Mouse (Mus musculus) forebrain, postnatal 0 days (tissue): ENCODE results near the gene Plxnd1. TPM values are rescaled to one million over a fixed set of nuclear protein-coding genes. Genes with fewer than 3 reads are reported as not detected.

Source experiments
- ATAC-seq: fragments of 200-750 bp; cut with Nextera tagmentation; 2 replicates; pipeline ENCODE4 v1.8.0; 2017; ENCODE audit warnings: mild to moderate bottlenecking, moderate library complexity
- DNase-seq: peaks from one replicate; pipeline ENCODE4 v3.0.0-alpha.2; 2015
- H3K27ac ChIP-seq: fragments of 300-500 bp; sonication (generic); 2 replicates; pipeline ENCODE4 v1.5.1; 2014; ENCODE audit warnings: low read depth, mild to moderate bottlenecking, antibody characterized with exemption, low read length, moderate library complexity, mixed read lengths
- H3K27me3 ChIP-seq: fragments of 300-500 bp; sonication (generic); 2 replicates; pipeline ENCODE4 v1.6.1; 2014; ENCODE audit warnings: mild to moderate bottlenecking, low read length, mixed read lengths; ENCODE audit not compliant: insufficient read depth
- H3K36me3 ChIP-seq: fragments of 300-500 bp; sonication (generic); 2 replicates; pipeline ENCODE4 v1.6.1; 2014; ENCODE audit warnings: mild to moderate bottlenecking, moderate library complexity; ENCODE audit not compliant: insufficient read depth
- H3K4me1 ChIP-seq: fragments of 300-500 bp; sonication (generic); 2 replicates; pipeline ENCODE4 v1.6.1; 2014; ENCODE audit warnings: antibody characterized with exemption; ENCODE audit not compliant: insufficient read depth
- H3K4me2 ChIP-seq: fragments of 300-500 bp; sonication (generic); 2 replicates; pipeline ENCODE4 v1.6.1; 2014; ENCODE audit warnings: low read depth, mild to moderate bottlenecking, moderate library complexity
- H3K4me3 ChIP-seq: fragments of 300-500 bp; sonication (generic); 2 replicates; pipeline ENCODE4 v1.5.1; 2014; ENCODE audit warnings: low read depth, low read length, mixed read lengths
- H3K9ac ChIP-seq: fragments of 300-500 bp; sonication (generic); 2 replicates; pipeline ENCODE4 v1.6.1; 2014; ENCODE audit warnings: mild to moderate bottlenecking
- H3K9me3 ChIP-seq: fragments of 300-500 bp; sonication (generic); 2 replicates; pipeline ENCODE4 v1.6.1; 2016; ENCODE audit warnings: low read length
- CTCF ChIP-seq: sonication (generic); IDR thresholded peaks from 2 replicates; pipeline ENCODE4 v1.5.1; 2016; ENCODE audit warnings: antibody characterized with exemption, control low read depth, low read depth
- WGBS: fragments of 180-500 bp; shearing (Covaris S2); extraction: QIAGEN DNeasy Blood & Tissue Kit; methylation state at CpG from one replicate; pipeline ENCODE4 v1.1.7; 2014; 5-methylcytosine and 5-hydroxymethylcytosine counted together
- polyA plus RNA-seq: library from polyadenylated mRNA; unstranded; fragments of >200 nt; fragmentation: Nextera tagmentation; extraction: Ambion mirVana; gene quantifications from 2 replicates; pipeline ENCODE4 v1.2.1, GENCODE M21; 2015
- total RNA-seq: library from RNA; depleted of rRNA; stranded (reverse); fragments of >200 nt; gene quantifications from 2 replicates; pipeline ENCODE4 v1.2.3, GENCODE M21; 2014

Plxnd1 gene
- total and polyA plus RNA-seq, 2 experiments from 2014 or later = 17.6 to 44.1 TPM

- H3K9me3 ChIP-seq = peaks cover 10% of the 10 kb centered on the region
- no peak overlapping the region for H3K4me2 ChIP-seq
- H3K27me3 ChIP-seq = no peaks in the 10 kb centered on the region
- H3K36me3 ChIP-seq = peaks cover 46% of the 10 kb centered on the region
- WGBS = 86% methylated on average over 9 of the region's 9 CpGs
- no peaks in the 10 kb centered on the region for H3K4me1 ChIP-seq
- no peak overlapping the region for H3K27ac ChIP-seq
- ATAC-seq (no peak), DNase-seq (no peak)
- H3K9ac ChIP-seq = no peak overlapping the region
- no peak overlapping the region; the same call in 1 of the 2 replicates for H3K4me3 ChIP-seq
- TF ChIP-seq CTCF = no peak
Observed at GRCm38 (mm10) chr6:116021961-116022485, 27.2 kb upstream of the Plxnd1 start.

DNA sequence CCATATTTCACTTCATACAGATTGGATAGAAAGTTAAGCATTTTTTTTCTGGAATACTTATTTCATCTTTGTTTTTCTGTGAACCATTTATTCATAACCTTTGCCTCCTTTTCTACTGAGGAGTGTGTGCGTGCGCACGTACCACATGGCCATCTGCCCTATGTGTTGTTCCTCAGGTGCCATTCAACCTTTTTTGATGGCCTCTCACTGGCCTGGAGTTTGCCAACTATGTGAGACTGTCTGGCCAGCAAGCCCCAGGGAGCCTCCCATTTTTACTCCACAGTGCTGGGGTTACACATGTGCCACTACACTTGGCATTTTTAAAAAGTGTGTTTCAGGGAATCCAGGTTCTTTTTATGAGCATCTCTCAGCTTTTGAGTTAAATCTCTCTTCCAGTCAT is 21.1 kb upstream of the Plxnd1 start:
- no peaks in the 10 kb centered on the region for H3K27me3 ChIP-seq
- H3K9me3 ChIP-seq = no peaks in the 10 kb centered on the region
- H3K9ac ChIP-seq = no peak overlapping the region
- H3K4me2 ChIP-seq = no peak overlapping the region
- H3K36me3 ChIP-seq = peaks cover 12% of the 10 kb centered on the region
- ATAC-seq (no peak), DNase-seq (no peak)
- H3K27ac ChIP-seq = no peak overlapping the region
- TF ChIP-seq CTCF = no peak
- WGBS = 88% methylated on average over 3 of the region's 3 CpGs
- H3K4me1 ChIP-seq = no peaks in the 10 kb centered on the region
- H3K4me3 ChIP-seq = no peak overlapping the region

DNA sequence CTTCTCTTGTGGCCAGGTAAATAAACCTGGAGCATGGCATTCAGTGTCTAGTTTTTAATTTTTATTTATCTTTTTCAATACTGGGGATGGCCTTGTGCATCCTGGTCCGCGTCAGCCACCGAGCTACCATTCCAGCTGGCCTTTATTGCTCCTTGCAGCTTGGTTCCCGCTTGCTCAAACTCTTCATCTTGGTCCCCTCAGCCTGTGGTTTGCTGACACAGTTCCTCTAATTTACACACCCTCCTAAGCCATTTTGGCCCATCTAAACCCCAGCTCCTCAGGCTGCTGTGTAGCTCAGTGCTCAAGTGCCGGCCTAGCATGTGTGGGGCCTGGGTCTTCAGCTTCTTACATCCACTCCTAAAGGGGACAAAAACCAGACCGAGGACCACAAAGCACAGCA is 19.3 kb upstream of the Plxnd1 start:
- no peak for ATAC-seq
- 89% methylated on average over 6 of the region's 6 CpGs for WGBS
- Histone ChIP-seq H3K27ac (no peak overlapping the region), H3K4me3 (no peak overlapping the region), H3K36me3 (no peaks in the 10 kb centered on the region), H3K27me3 (no peaks in the 10 kb centered on the region), H3K9me3 (no peaks in the 10 kb centered on the region), H3K4me2 (no peak overlapping the region), H3K9ac (no peak overlapping the region), H3K4me1 (no peaks in the 10 kb centered on the region)
- DNase-seq = no peak
- TF ChIP-seq CTCF = no peak

GRCm38 (mm10) chr6:116013687-116014086 is 18.9 kb upstream of the Plxnd1 start:
- 70% methylated on average over 3 of the region's 3 CpGs for WGBS
- Histone ChIP-seq H3K9ac (no peak overlapping the region), H3K4me1 (no peaks in the 10 kb centered on the region), H3K4me3 (no peak overlapping the region), H3K27ac (no peak overlapping the region), H3K27me3 (no peaks in the 10 kb centered on the region), H3K4me2 (no peak overlapping the region), H3K36me3 (no peaks in the 10 kb centered on the region), H3K9me3 (no peaks in the 10 kb centered on the region)
- DNase-seq (no peak), ATAC-seq (no peak)
- no peak for TF ChIP-seq CTCF

DNA sequence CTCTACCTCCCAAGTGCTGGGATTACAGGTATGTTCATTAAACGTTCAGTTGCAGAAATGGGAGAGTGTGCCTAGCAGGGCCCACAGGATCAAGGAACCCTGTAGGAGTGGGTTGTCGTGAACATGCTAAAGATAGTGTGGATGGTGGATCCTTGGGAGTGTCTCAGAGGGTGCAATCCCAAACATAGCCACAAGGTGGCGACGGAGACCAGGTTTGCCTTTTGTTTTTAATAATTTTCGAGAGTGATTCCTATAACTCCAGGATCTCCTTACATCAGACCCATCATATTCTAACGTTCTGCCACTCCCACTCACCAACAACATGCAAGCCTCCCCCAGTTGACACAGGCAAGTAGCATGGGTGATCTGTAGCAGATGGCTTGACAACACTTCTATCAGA is 15.7 kb upstream of the Plxnd1 start:
- TF ChIP-seq CTCF = peak; percentile 99
- Histone ChIP-seq H3K27ac (no peak overlapping the region), H3K9me3 (no peaks in the 10 kb centered on the region), H3K4me3 (no peak overlapping the region), H3K4me1 (no peaks in the 10 kb centered on the region), H3K9ac (no peak overlapping the region), H3K36me3 (no peaks in the 10 kb centered on the region), H3K4me2 (no peak overlapping the region), H3K27me3 (no peaks in the 10 kb centered on the region)
- 2% methylated on average over 6 of the region's 6 CpGs for WGBS
- peak; percentile 79 for ATAC-seq
- DNase-seq = peak; percentile 93

GRCm38 (mm10) chr6:116009426-116009825 is 14.6 kb upstream of the Plxnd1 start:
- ATAC-seq = no peak

GRCm38 (mm10) chr6:116007561-116008173 is 12.9 kb upstream of the Plxnd1 start:
- Histone ChIP-seq H3K4me3 (no peak overlapping the region), H3K27ac (no peak overlapping the region), H3K27me3 (no peaks in the 10 kb centered on the region), H3K36me3 (no peaks in the 10 kb centered on the region), H3K9ac (no peak overlapping the region), H3K4me2 (no peak overlapping the region), H3K4me1 (no peaks in the 10 kb centered on the region), H3K9me3 (no peaks in the 10 kb centered on the region)
- DNase-seq (peak; percentile 77), ATAC-seq (peak; percentile 45; the same call in 1 of the 2 replicates)
- peak; percentile 83 for TF ChIP-seq CTCF
- WGBS = 27% methylated on average over 9 of the region's 9 CpGs

More at GRCm38 (mm10) chr6:116009426-116009825, 14.6 kb upstream of the Plxnd1 start:
- Histone ChIP-seq H3K4me1 (no peaks in the 10 kb centered on the region), H3K27ac (no peak overlapping the region), H3K4me2 (no peak overlapping the region), H3K9me3 (no peaks in the 10 kb centered on the region), H3K4me3 (no peak overlapping the region), H3K36me3 (no peaks in the 10 kb centered on the region), H3K27me3 (no peaks in the 10 kb centered on the region), H3K9ac (no peak overlapping the region)
- no peak for DNase-seq
- 55% methylated on average over 12 of the region's 12 CpGs for WGBS
- TF ChIP-seq CTCF = no peak
